In genomic region chr15:80175316-80175715, GRCm38 (mm10) we compare ENCODE assay signal across 8 mouse cellular contexts. TPM values are rescaled to one million over a fixed set of nuclear protein-coding genes. Genes with fewer than 3 reads are reported as not detected.
A peak's percentile ranks its signal among the peaks of the same experiment; 100 is the strongest.
DNase-seq lines count a peak whose midpoint lies in the region; ATAC-seq and TF ChIP-seq lines count a peak whose summit lies in the region.

No protein-coding gene starts in this region.

- H3K4me3 ChIP-seq in cortical plate, adult 2 months (ENCODE audit: insufficient read depth, low read length): peak overlapping the region; percentile 43
- peak overlapping the region; percentile 95 for H3K4me3 ChIP-seq in hindbrain, embryonic 14.5 days (replicated peaks; ENCODE audit: low read length)
- H3K4me3 ChIP-seq in midbrain, embryonic 15.5 days: peak overlapping the region; percentile 72

- H3K4me2 ChIP-seq in hindbrain, embryonic 14.5 days (replicated peaks): peak overlapping the region; percentile 68
- peak overlapping the region; percentile 80 for H3K4me2 ChIP-seq in midbrain, embryonic 15.5 days

- WGBS in hindbrain, embryonic 14.5 days: 59% methylated on average over 9 of the region's 9 CpGs
- 72% methylated on average over 9 of the region's 9 CpGs for WGBS in midbrain, embryonic 15.5 days

- peak overlapping the region; percentile 98 for H3K9ac ChIP-seq in hindbrain, embryonic 14.5 days
- H3K9ac ChIP-seq in midbrain, embryonic 15.5 days: peak overlapping the region; percentile 99

- H3K27ac ChIP-seq in cortical plate, adult 2 months (ENCODE audit: insufficient read depth, low read length): no peak overlapping the region
- H3K27ac ChIP-seq in hindbrain, embryonic 14.5 days: no peak overlapping the region; the same call in 1 of the 2 replicates
- no peak overlapping the region for H3K27ac ChIP-seq in midbrain, embryonic 15.5 days

- H3K36me3 ChIP-seq in hindbrain, embryonic 14.5 days (replicated peaks; ENCODE audit: control insufficient read depth, insufficient read depth): no peaks in the 10 kb centered on the region
- no peaks in the 10 kb centered on the region for H3K36me3 ChIP-seq in midbrain, embryonic 15.5 days (replicated peaks)

- no peak for TF ChIP-seq POLR2A in cortical plate, adult 2 months (IDR thresholded peaks at IDR 0.05; ENCODE audit: extremely low read depth, insufficient read depth, low read length)

- no peak for TF ChIP-seq CTCF in cortical plate, adult 2 months (IDR thresholded peaks at IDR 0.05; ENCODE audit: extremely low read depth, insufficient read depth, low read length)

- no peak for DNase-seq in cerebellum, postnatal 4 days (ENCODE audit: low spot score in 2 of 2)
- no peak for DNase-seq in hindbrain, embryonic 14.5 days (ENCODE audit: low spot score)
- no peak for DNase-seq in right cerebral cortex, postnatal 25 days
- no peak for DNase-seq in adrenal gland, postnatal 36 days
- no peak for DNase-seq in left cerebral cortex, postnatal 36 days (ENCODE audit: low spot score in 2 of 2)

- H3K4me1 ChIP-seq in cortical plate, adult 2 months (ENCODE audit: control insufficient read depth, insufficient read depth, low read length): peaks cover 3% of the 10 kb centered on the region; the same call in 1 of the 2 replicates
- peaks cover 20% of the 10 kb centered on the region for H3K4me1 ChIP-seq in hindbrain, embryonic 14.5 days (replicated peaks; ENCODE audit: control insufficient read depth, insufficient read depth, low read length)
- peaks cover 34% of the 10 kb centered on the region for H3K4me1 ChIP-seq in midbrain, embryonic 15.5 days

- H3K27me3 ChIP-seq in hindbrain, embryonic 14.5 days (ENCODE audit: control insufficient read depth, insufficient read depth, low read length): no peaks in the 10 kb centered on the region
- H3K27me3 ChIP-seq in midbrain, embryonic 15.5 days (replicated peaks): 0 out of 2 replicates have a peak, but pooled peaks cover 3% of the 10 kb centered on the region

- intact Hi-C loops in left cerebral cortex, postnatal 36 days (cut with DNase I): no loop called here

- no peaks in the 10 kb centered on the region for H3K9me3 ChIP-seq in hindbrain, embryonic 14.5 days (ENCODE audit: control insufficient read depth, low read length)
- no peaks in the 10 kb centered on the region for H3K9me3 ChIP-seq in midbrain, embryonic 15.5 days

- ATAC-seq in cerebellum, adult (ENCODE audit: insufficient number of reproducible peaks, low FRiP score, low TSS enrichment): peak; percentile 26; the same call in 1 of the 2 replicates
- no peak for ATAC-seq in hindbrain, embryonic 14.5 days (ENCODE audit: low FRiP score)
- no peak for ATAC-seq in midbrain, embryonic 15.5 days (replicated peaks)

RNA-seq across cellular contexts. Expression of gene Mgat3, which starts 1.8 kb away (rescaled TPM):
- polyA plus RNA-seq in cortical plate, adult 2 months (2012; rRNA removed): 79.8 and 86.4 TPM in 2 replicates
- polyA plus RNA-seq in hindbrain, embryonic 14.5 days (2014; fragmentation: Nextera tagmentation; extraction: Ambion mirVana): 22.3 and 24.5 TPM in 2 replicates
- 15.5 and 16.3 TPM in 2 replicates for polyA plus RNA-seq in midbrain, embryonic 15.5 days (2015; fragmentation: Nextera tagmentation; extraction: Ambion mirVana)
- total RNA-seq in adrenal gland, postnatal 36 days (2021): 10 to 100 TPM in 1 of 2 experiments, 1 to 10 TPM in 1; 7.0 to 10.3 TPM
- 100 to 1,000 TPM; 119 to 126 TPM for total RNA-seq in left cerebral cortex, postnatal 36 days (2021)

RNA-seq across cellular contexts. Expression of gene Tab1, which starts 42.4 kb away (rescaled TPM):
- polyA plus RNA-seq in cortical plate, adult 2 months (2012; rRNA removed): 33.6 and 33.8 TPM in 2 replicates
- polyA plus RNA-seq in hindbrain, embryonic 14.5 days (2014; fragmentation: Nextera tagmentation; extraction: Ambion mirVana): 32.2 and 36.1 TPM in 2 replicates
- 42.5 and 43.5 TPM in 2 replicates for polyA plus RNA-seq in midbrain, embryonic 15.5 days (2015; fragmentation: Nextera tagmentation; extraction: Ambion mirVana)
- 10 to 100 TPM; 11.9 to 18.3 TPM for total RNA-seq in adrenal gland, postnatal 36 days (2021)
- total RNA-seq in left cerebral cortex, postnatal 36 days (2021): 10 to 100 TPM; 23.1 to 30.4 TPM

RNA-seq across cellular contexts. Expression of gene Mief1, which starts 58.5 kb away (rescaled TPM):
- polyA plus RNA-seq in cortical plate, adult 2 months (2012; rRNA removed): 14.9 and 15.1 TPM in 2 replicates
- 36.4 and 38.6 TPM in 2 replicates for polyA plus RNA-seq in hindbrain, embryonic 14.5 days (2014; fragmentation: Nextera tagmentation; extraction: Ambion mirVana)
- 35.8 and 39.3 TPM in 2 replicates for polyA plus RNA-seq in midbrain, embryonic 15.5 days (2015; fragmentation: Nextera tagmentation; extraction: Ambion mirVana)
- total RNA-seq in adrenal gland, postnatal 36 days (2021): 10 to 100 TPM; 44.7 to 49.2 TPM
- 10 to 100 TPM; 32.4 to 33.7 TPM for total RNA-seq in left cerebral cortex, postnatal 36 days (2021)

Comparison
In these comparisons a context has a peak if more than half of its experiments do, and no peak if none do; other contexts are left out.
1. H3K4me3 ChIP-seq: peak in every context shown above with its lines; median percentile 95 in hindbrain, embryonic 14.5 days; 72 in midbrain, embryonic 15.5 days; 43 in cortical plate, adult 2 months.